Mouse (Mus musculus) C2C12 (cell line): Measurements from ENCODE around the gene Etfbkmt.

Source experiments
- CEBPB ChIP-seq: IDR thresholded peaks from one replicate; pipeline ENCODE4 v1.6.1; 2011; ENCODE audit warnings: low read depth, mild to moderate bottlenecking, control low read depth, moderate library complexity
- MAX ChIP-seq: IDR thresholded peaks from one replicate; pipeline ENCODE4 v1.6.1; 2011; ENCODE audit warnings: mild to moderate bottlenecking, control low read depth
- USF1 ChIP-seq: IDR thresholded peaks from one replicate; pipeline ENCODE4 v1.6.1; 2011; ENCODE audit warnings: low read depth, mild to moderate bottlenecking, control low read depth, moderate library complexity

DNA sequence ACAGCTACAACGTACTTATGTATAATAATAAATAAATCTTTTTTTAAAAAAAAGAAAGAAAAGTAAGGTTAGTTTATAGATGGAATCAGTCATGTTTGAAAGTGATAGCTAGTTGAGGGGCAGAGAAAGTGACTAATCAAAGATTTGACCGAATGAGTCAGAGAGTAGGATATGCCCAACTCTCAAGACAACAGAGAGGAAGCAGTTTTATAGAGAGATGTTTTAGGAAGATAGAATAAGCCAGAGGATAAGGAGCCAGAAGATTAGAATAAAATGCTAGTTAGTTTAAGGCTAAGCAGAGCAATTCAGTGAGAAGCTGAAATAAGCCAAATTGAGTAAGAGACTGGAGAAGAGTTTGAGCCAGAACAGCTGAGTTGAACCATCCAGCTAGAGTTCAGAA, 12.5 kb downstream of the Etfbkmt start:
- no peak for TF ChIP-seq USF1
- no peak for TF ChIP-seq CEBPB
- TF ChIP-seq MAX: no peak
